Mouse (Mus musculus): ENCODE data around the gene Rlf. TPM values are rescaled to one million over a fixed set of nuclear protein-coding genes. Genes with fewer than 3 reads are reported as not detected.
"Not testable (repeated sequence)": the region's sequence is repeated elsewhere in the genome, so short reads cannot be mapped to it uniquely, and the experiment has no call there.

Rlf gene
- total RNA-seq, 2 experiments from 2014 or later: 9.6 to 11.0 TPM

- DNase-seq (ENCODE audit: low spot score): no peak
- intact Hi-C loops (cut with DNase I): no loop called here
Observed at GRCm38 (mm10) chr4:121179669-121180068, 35.2 kb downstream of the Rlf start.

- DNase-seq (ENCODE audit: low spot score): no peak
- intact Hi-C loops (cut with DNase I): no loop called here
Observed at GRCm38 (mm10) chr4:121167656-121168055, 47.2 kb downstream of the Rlf start.

GRCm38 (mm10) chr4:121166697-121167096 is 48.2 kb downstream of the Rlf start:
- intact Hi-C loops (cut with DNase I); DNase-seq (ENCODE audit: low spot score): not testable (repeated sequence)

GRCm38 (mm10) chr4:121163501-121164030 is 51.3 kb downstream of the Rlf start:
- intact Hi-C loops (cut with DNase I): no loop called here
- DNase-seq (ENCODE audit: low spot score): no peak

GRCm38 (mm10) chr4:121109126-121109525 is 105.8 kb downstream of the Rlf start, which contains the start of gene Tmco2:
TSS of gene Tmco2 (minus strand) at chr4:121109226.
- no peak for DNase-seq (ENCODE audit: low spot score)
- intact Hi-C loops (cut with DNase I): no loop called here

GRCm38 (mm10) chr4:121103304-121103703 is 111.6 kb downstream of the Rlf start:
- no peak for DNase-seq (ENCODE audit: low spot score)
- intact Hi-C loops (cut with DNase I): no loop called here

GRCm38 (mm10) chr4:121097650-121098378 is 117.1 kb downstream of the Rlf start, which contains the start of gene Zmpste24:
TSS of gene Zmpste24 (minus strand) at chr4:121098241.
- intact Hi-C loops (cut with DNase I): loop anchor here (5.0 kb wide), 1 partner anchor 114 kb away; no protein-coding TSS in a partner anchor
- peak; percentile 51 for DNase-seq (ENCODE audit: low spot score)

Other genes with a start within 250 kb of the Rlf start
- 10 to 100 TPM; 42.2 to 42.4 TPM for gene Smap2, start 197.8 kb downstream of the Rlf start, total RNA-seq (2021)
- not detected for gene Col9a2, start 175.7 kb downstream of the Rlf start, total RNA-seq (2021)
- 10 to 100 TPM; 20.1 to 23.4 TPM for gene Zmpste24, start 116.8 kb downstream of the Rlf start, total RNA-seq (2021)
- gene Tmco2, start 105.9 kb downstream of the Rlf start, total RNA-seq (2021): not detected
- not detected for gene Gm12888, start 109.8 kb upstream of the Rlf start, total RNA-seq (2021)
- not detected for gene Gm12886, start 208.0 kb upstream of the Rlf start, total RNA-seq (2021)